Mouse (Mus musculus) C2C12 (cell line): ENCODE measurements around the gene Gm28048.

ENCODE experiments used
- CEBPB ChIP-seq: IDR thresholded peaks from one replicate; pipeline ENCODE4 v1.6.1; 2011; ENCODE audit warnings: low read depth, mild to moderate bottlenecking, control low read depth, moderate library complexity
- CTCF ChIP-seq: IDR thresholded peaks from one replicate; pipeline ENCODE4 v1.5.1; 2011; ENCODE audit not compliant: control insufficient read depth, insufficient read depth, insufficient read length
- MYOD1 ChIP-seq: IDR thresholded peaks from one replicate; pipeline ENCODE4 v1.6.1; 2011; ENCODE audit warnings: low read depth; ENCODE audit not compliant: control insufficient read depth, insufficient read length
- MYOG ChIP-seq: IDR thresholded peaks from one replicate; pipeline ENCODE4 v1.6.1; 2011; ENCODE audit not compliant: control insufficient read depth, insufficient read length; ENCODE audit errors: extremely low read depth

DNA sequence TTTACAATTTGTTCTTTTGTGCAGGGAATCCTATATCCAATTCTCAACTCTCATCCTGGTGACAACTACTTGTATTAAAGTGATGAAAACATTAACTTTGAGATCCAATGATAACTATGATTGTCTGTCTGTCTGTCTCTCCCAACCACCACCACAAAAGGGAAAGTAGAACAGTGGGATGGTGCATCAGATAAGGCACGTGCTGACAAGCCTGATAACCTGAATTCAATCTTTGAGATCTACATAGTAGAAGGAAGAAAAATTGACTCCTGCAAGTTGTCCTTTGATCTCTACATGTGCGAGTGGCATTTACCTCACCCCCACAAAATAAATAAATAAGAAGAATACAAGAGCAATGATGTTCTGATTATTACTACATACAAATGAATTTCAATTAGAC, 62.6 kb downstream of the Gm28048 start:
- TF ChIP-seq MYOD1 (no peak), CTCF (no peak), CEBPB (no peak), MYOG (no peak)
